Mouse (Mus musculus): Measurements from ENCODE around the gene Kcnmb2.

DNA sequence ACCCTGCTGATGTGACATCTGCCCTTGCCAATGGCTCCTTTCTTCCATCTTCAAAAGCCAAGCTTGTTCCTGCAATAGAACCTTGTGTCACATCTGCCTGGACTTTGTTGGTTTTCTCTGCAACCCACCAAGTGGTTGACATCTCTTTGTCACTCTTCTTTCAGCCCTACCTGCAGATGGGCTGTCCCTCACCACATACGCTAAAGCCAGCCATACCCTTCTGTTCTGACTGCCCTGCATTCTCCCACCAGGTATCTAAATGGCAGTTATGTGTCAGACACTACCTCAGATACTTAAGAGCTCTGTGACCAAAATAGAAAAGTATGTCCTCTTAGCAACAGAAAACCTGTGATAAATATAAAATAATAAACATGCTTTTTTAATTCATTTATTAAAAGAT, 186.5 kb downstream of the Kcnmb2 start:
- TF ChIP-seq ETS1 (conservative IDR thresholded peaks at IDR 0.05; ENCODE audit: low read depth, low read length): no peak
- TF ChIP-seq POLR2A (IDR thresholded peaks at IDR 0.05; ENCODE audit: low read depth, low read length): no peak
- TF ChIP-seq MYC (IDR thresholded peaks at IDR 0.05; ENCODE audit: low read depth, low read length): no peak
- no peak for TF ChIP-seq RAD21 (IDR thresholded peaks at IDR 0.05; ENCODE audit: low read depth, low read length)
- TF ChIP-seq MAX (IDR thresholded peaks at IDR 0.05; ENCODE audit: low read length): no peak
- no peak for TF ChIP-seq BHLHE40 (IDR thresholded peaks at IDR 0.05; ENCODE audit: low read depth, low read length)
- no peak for TF ChIP-seq MAFK (IDR thresholded peaks at IDR 0.05; ENCODE audit: insufficient replicate concordance, low read length)
- no peak for TF ChIP-seq CTCF (conservative IDR thresholded peaks at IDR 0.05 in 1 of 2, IDR thresholded peaks at IDR 0.05 in 1 of 2; ENCODE audit: low read depth in 2 of 2, low read length in 2 of 2)
- no peak for TF ChIP-seq MEF2A (IDR thresholded peaks at IDR 0.05; ENCODE audit: borderline replicate concordance, low read depth, low read length)
- no peak for TF ChIP-seq NRF1 (IDR thresholded peaks at IDR 0.05; ENCODE audit: low read depth, low read length)
